Mouse (Mus musculus) central nervous system, embryonic 11.5 days (tissue): Measurements from ENCODE around the gene Olfr1275. TPM values are rescaled to one million over a fixed set of nuclear protein-coding genes. Genes with fewer than 3 reads are reported as not detected.

Experiments used
- polyA plus RNA-seq: library from polyadenylated mRNA; depleted of rRNA; stranded (reverse); fragments of >200 nt; gene quantifications from 2 replicates; pipeline ENCODE4 v1.2.3, GENCODE M21; 2012; rRNA removed

Olfr1275 gene
- not detected in 2 replicates for polyA plus RNA-seq

GRCm38 (mm10) chr2:111235186-111235585, at the start of gene Olfr1275:
TSS of gene Olfr1275 (minus strand) at chr2:111235286.

GRCm38 (mm10) chr2:111274006-111274405, 38.9 kb upstream of the Olfr1275 start, which contains the start of gene Olfr1277:
TSS of gene Olfr1277 (minus strand) at chr2:111274106.

GRCm38 (mm10) chr2:111254216-111254615, 19.1 kb upstream of the Olfr1275 start, which contains the start of gene Olfr1276:
TSS of gene Olfr1276 (plus strand) at chr2:111254516.

GRCm38 (mm10) chr2:111229502-111229901, 5.6 kb downstream of the Olfr1275 start, which contains the start of gene 4930430A15Rik:
TSS of gene 4930430A15Rik (minus strand) at chr2:111229602.

Other genes with a start within 250 kb of the Olfr1275 start
- not detected in 2 replicates for gene Gm13941, start 129.3 kb downstream of the Olfr1275 start, polyA plus RNA-seq
- gene Gm15130, start 82.3 kb downstream of the Olfr1275 start, polyA plus RNA-seq, result not detected in 2 replicates
- not detected in 2 replicates for gene 4930430A15Rik, start 5.7 kb downstream of the Olfr1275 start, polyA plus RNA-seq
- not detected in 2 replicates for gene Olfr1276, start 19.2 kb upstream of the Olfr1275 start, polyA plus RNA-seq
- gene Olfr1277, start 38.8 kb upstream of the Olfr1275 start, polyA plus RNA-seq, result not detected in 2 replicates
- not detected in 2 replicates for gene Olfr1278, start 54.9 kb upstream of the Olfr1275 start, polyA plus RNA-seq
- not detected in 2 replicates for gene Olfr1279, start 65.3 kb upstream of the Olfr1275 start, polyA plus RNA-seq
- not detected in 2 replicates for gene Olfr1280, start 78.7 kb upstream of the Olfr1275 start, polyA plus RNA-seq
- gene Olfr1281, start 91.2 kb upstream of the Olfr1275 start, polyA plus RNA-seq, result not detected in 2 replicates
- gene Olfr1282, start 100.8 kb upstream of the Olfr1275 start, polyA plus RNA-seq, result not detected in 2 replicates
- not detected in 2 replicates for gene Olfr1283, start 131.5 kb upstream of the Olfr1275 start, polyA plus RNA-seq
- gene Olfr1284, start 140.2 kb upstream of the Olfr1275 start, polyA plus RNA-seq, result not detected in 2 replicates
- gene Olfr1286, start 187.8 kb upstream of the Olfr1275 start, polyA plus RNA-seq, result not detected in 2 replicates
- gene Olfr1287, start 213.9 kb upstream of the Olfr1275 start, polyA plus RNA-seq, result not detected in 2 replicates
- not detected in 2 replicates for gene Olfr1288, start 238.8 kb upstream of the Olfr1275 start, polyA plus RNA-seq
- not detected in 2 replicates for gene Olfr1289, start 245.5 kb upstream of the Olfr1275 start, polyA plus RNA-seq